Mouse (Mus musculus): ENCODE results near the gene Slc25a13.

The Slc25a13 gene

GRCm38 (mm10) chr6:6027664-6028063, 189.3 kb downstream of the Slc25a13 start:
- no peak for DNase-seq (ENCODE audit: low spot score)

- DNase-seq (ENCODE audit: low spot score): no peak
Measured at GRCm38 (mm10) chr6:6023976-6024375, 193.0 kb downstream of the Slc25a13 start.

- no peak for DNase-seq (ENCODE audit: low spot score)
Measured at GRCm38 (mm10) chr6:6016931-6017330, 200.0 kb downstream of the Slc25a13 start.

GRCm38 (mm10) chr6:6015616-6016015, 201.4 kb downstream of the Slc25a13 start:
- DNase-seq (ENCODE audit: low spot score): no peak

- no peak for DNase-seq (ENCODE audit: low spot score)
Measured at GRCm38 (mm10) chr6:6011364-6011763, 205.6 kb downstream of the Slc25a13 start.

- no peak for DNase-seq (ENCODE audit: low spot score)
Measured at GRCm38 (mm10) chr6:6005762-6006431, 211.1 kb downstream of the Slc25a13 start.

GRCm38 (mm10) chr6:6004756-6005485, 212.1 kb downstream of the Slc25a13 start:
- no peak for DNase-seq (ENCODE audit: low spot score)

- DNase-seq (ENCODE audit: low spot score): no peak
Measured at GRCm38 (mm10) chr6:6002061-6002460, 214.9 kb downstream of the Slc25a13 start.

GRCm38 (mm10) chr6:5997535-5997934, 219.4 kb downstream of the Slc25a13 start:
- no peak for DNase-seq (ENCODE audit: low spot score)

- no peak for DNase-seq (ENCODE audit: low spot score)
Measured at GRCm38 (mm10) chr6:5993056-5993455, 223.9 kb downstream of the Slc25a13 start.

- DNase-seq (ENCODE audit: low spot score): no peak
Measured at GRCm38 (mm10) chr6:5991817-5992755, 224.9 kb downstream of the Slc25a13 start.

- no peak for DNase-seq (ENCODE audit: low spot score)
Measured at GRCm38 (mm10) chr6:5991243-5991642, 225.7 kb downstream of the Slc25a13 start.

Data from c-Kit-positive CD71-positive TER-119-positive erythroid progenitor cells, embryonic 14.5 days (primary cell).